Mouse (Mus musculus) left cerebral cortex, postnatal 25 days (tissue): ENCODE data around the gene Sh3glb2. TPM values are rescaled to one million over a fixed set of nuclear protein-coding genes. Genes with fewer than 3 reads are reported as not detected.

Experiments
- DNase-seq, 2 experiments: peaks; one replicate each; pipeline ENCODE4 v3.0.0; 2022; ENCODE audit warnings: low spot score in 2 of 2, mixed read lengths in 1 of 2
- intact Hi-C: fragments of 180-260 bp; cut with DNase I; formaldehyde crosslinking; loops from one replicate; pipeline ENCODE4 v1.15.1; 2025
- total RNA-seq, 2 experiments: library from RNA; stranded (reverse); gene quantifications; 2 replicates each; pipeline ENCODE4 v1.2.3; 2021

Gene Sh3glb2
- total RNA-seq, 2 experiments from 2014 or later: 277 to 301 TPM

DNA sequence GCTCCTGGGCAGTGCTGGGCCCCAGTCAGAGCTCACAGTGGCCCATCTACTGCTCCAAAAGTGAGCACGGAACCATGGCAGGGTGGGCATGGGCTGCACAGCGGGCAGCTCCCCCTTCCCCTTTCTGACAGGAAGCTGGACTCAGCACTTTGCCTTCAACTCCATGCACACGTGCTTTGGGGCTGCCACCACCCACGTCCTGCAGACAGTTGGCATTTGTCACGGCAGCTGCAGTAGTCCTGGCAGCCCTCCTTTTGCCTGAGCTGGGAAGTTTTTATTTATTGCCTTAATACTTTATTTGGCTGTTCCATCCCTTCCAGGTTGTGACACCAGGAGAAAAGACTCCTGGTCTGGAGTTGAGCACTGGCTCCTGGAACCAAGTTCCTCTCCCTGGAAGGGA, 25.7 kb upstream of the Sh3glb2 start:
- intact Hi-C loops: no loop called here
- DNase-seq: peak in 1 of 2 experiments; percentile 65

GRCm38 (mm10) chr2:30381377-30381725, 22.2 kb upstream of the Sh3glb2 start:
- intact Hi-C loops: no loop called here
- no peak for DNase-seq

DNA sequence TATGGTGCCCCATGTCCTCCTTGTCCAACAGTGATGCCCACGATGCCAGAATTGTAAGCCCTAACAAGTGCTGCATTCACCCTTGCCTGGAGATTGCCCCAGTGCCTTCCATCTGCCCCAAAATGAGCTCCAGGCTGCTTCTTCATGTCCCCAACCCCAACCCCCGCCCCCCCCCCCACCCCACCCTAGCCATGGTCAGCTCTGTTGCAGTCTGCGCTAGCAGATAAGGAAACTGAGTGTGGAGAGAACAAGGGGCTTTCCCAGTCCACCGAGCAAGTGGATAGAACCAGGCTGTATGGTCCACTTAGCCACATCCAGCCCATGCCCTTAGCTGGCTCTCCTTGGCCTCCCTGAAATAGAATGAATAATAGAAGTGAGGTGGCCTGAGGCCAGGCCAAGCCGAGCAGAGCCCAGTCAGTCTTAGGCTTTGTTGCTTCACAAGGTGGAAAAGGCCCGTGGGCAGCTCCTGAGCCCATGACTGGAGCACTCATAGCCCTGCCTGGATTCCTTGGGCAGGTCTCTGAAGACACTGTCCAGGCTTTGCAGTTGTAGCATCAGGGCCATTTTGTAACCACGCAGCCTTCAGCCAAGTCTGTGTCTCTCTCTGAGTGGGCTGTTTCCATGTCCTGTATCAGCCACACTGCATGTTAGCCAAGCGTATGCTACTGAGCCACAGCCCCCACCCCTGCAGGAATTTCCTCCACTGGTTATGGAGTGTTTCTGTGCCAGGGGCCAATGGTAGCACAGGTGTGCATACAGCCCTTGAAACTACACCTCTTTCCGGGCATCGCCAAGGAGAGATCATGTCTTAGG, 21.6 kb upstream of the Sh3glb2 start:
- intact Hi-C loops: no loop called here
- no peak for DNase-seq

- intact Hi-C loops: loop anchor here (2.0 kb wide), 1 partner anchor 15 kb away; the partner anchor contains the start of gene Miga2
- no peak for DNase-seq
Observed at GRCm38 (mm10) chr2:30379307-30379706, 20.2 kb upstream of the Sh3glb2 start.

- intact Hi-C loops: loop anchor here (2.0 kb wide), 1 partner anchor 13 kb away; the partner anchor contains the start of gene Miga2
- DNase-seq: no peak
Observed at GRCm38 (mm10) chr2:30377721-30378120, 18.6 kb upstream of the Sh3glb2 start.

- intact Hi-C loops: no loop called here
- no peak for DNase-seq
Observed at GRCm38 (mm10) chr2:30375893-30376292, 16.8 kb upstream of the Sh3glb2 start.

DNA sequence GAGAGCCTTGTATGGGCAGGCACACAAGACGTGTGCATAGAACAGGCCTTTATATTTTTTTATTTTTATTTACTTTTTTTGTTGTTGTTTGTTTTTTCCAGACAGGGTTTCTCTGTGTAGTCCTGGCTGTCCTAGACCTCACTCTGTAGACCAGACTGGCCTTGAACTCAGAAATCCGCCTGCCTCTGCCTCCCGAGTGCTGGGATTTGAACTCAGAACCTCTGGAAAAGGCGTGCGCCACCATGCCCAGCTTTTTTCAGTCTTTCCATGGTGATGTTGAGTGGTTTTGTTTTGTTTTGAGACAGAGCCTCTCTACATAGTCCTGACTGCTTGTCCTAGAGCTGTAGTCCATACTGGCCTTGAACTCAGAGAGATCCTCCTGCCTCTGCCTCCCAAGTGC, 13.6 kb upstream of the Sh3glb2 start:
- no peak for DNase-seq
- intact Hi-C loops: no loop called here

- intact Hi-C loops: no loop called here
- no peak for DNase-seq
Observed at GRCm38 (mm10) chr2:30371544-30371943, 12.4 kb upstream of the Sh3glb2 start.

DNA sequence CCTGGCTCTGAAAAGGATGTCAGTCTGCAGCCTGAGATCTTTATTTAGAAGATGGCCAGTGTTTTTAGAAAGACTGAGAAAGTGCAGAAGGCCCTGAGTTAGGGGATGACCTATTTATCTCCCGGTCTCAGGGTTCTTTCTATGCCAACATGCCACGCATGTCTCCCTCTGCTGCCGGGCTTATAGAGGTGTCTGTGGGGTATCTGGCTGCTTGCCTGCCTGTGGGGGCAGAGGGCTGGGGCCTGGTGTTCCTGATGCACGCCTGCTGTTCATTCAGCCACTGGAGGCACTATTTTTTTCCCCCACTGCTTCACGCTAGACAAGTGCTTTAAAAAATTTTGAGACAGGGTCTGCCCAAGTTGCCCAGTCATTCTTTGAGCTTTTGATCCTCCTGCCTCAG, 7.1 kb upstream of the Sh3glb2 start:
- intact Hi-C loops: no loop called here
- peak in 1 of 2 experiments; percentile 38 for DNase-seq

GRCm38 (mm10) chr2:30365281-30366069, 6.3 kb upstream of the Sh3glb2 start:
- no peak for DNase-seq
- intact Hi-C loops: loop anchor here (2.0 kb wide), 1 partner anchor 13 kb away; no protein-coding TSS in a partner anchor

DNA sequence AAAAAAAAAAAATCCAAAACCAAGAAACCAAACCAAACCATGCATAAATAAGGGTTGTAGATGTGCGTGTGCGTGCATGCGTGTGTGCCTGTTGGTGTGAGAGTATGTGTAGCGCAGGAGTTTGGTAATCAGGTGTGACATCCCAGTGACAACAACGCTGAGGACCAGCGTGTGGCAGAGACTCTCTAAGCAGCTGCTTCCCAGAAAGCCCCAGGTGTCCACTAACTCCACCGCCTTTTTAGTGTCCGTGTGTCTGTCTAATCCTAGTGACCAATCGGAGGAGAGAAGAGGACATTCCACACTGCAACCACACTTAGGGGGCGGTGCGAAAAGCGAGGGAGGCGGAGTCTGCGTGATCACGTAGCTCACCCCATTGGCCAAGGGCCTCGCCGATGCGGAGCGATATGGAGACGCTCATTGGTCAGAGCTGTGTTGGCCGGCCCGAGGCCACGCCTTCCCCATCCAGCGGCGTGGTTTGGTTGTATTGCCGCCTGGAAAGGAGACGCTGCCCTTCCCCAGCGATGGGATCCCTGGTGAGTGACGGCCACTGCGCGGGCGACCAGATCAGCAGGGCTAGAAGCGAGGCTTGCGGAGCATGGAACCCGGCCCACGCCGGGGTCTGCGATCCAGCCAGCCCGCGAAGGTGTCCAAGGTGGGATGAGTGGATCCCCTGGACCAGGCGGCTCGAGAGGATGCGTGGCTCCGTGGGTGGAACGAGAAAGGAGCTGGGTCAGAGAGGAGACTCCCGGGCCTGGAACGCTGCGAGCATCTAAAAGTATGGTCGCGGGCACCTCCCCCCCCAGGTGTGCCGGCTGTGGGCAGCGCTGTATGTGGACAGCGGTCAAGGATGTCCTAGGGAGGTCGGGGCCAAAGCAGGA, 4.9 kb upstream of the Sh3glb2 start, which contains the start of gene Miga2:
Gene Miga2, plus strand, starts transcription at position 461 of the 878 bp plus-strand sequence.
- intact Hi-C loops: loop anchor here (2.0 kb wide), 2 partner anchors 15 to 297 kb away; no protein-coding TSS in a partner anchor
- peak; percentile 98 to 100 for DNase-seq

DNA sequence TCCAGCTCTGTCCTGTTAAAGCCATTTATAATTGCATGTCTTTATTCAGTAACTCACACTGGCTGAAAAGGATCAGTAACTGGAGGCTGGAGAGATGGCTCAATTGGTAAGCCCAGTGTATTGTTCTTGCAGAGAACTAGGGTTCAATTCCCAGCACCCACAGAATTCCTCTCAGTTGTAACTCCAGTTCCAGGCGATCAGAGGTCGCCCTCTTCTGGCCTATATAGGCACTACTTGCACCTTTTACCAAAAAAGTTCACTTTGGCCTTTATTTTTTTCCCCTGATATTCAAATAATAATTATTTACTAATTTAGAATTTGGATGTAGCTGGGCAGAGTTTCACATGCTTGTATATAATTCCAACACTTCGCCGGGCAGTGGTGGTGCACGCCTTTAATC, 3.7 kb upstream of the Sh3glb2 start:
- no peak for DNase-seq
- intact Hi-C loops: loop anchor here (2.0 kb wide), 1 partner anchor 296 kb away; no protein-coding TSS in a partner anchor

- no peak for DNase-seq
- intact Hi-C loops: no loop called here
Observed at GRCm38 (mm10) chr2:30360626-30361025, 1.5 kb upstream of the Sh3glb2 start.

DNA sequence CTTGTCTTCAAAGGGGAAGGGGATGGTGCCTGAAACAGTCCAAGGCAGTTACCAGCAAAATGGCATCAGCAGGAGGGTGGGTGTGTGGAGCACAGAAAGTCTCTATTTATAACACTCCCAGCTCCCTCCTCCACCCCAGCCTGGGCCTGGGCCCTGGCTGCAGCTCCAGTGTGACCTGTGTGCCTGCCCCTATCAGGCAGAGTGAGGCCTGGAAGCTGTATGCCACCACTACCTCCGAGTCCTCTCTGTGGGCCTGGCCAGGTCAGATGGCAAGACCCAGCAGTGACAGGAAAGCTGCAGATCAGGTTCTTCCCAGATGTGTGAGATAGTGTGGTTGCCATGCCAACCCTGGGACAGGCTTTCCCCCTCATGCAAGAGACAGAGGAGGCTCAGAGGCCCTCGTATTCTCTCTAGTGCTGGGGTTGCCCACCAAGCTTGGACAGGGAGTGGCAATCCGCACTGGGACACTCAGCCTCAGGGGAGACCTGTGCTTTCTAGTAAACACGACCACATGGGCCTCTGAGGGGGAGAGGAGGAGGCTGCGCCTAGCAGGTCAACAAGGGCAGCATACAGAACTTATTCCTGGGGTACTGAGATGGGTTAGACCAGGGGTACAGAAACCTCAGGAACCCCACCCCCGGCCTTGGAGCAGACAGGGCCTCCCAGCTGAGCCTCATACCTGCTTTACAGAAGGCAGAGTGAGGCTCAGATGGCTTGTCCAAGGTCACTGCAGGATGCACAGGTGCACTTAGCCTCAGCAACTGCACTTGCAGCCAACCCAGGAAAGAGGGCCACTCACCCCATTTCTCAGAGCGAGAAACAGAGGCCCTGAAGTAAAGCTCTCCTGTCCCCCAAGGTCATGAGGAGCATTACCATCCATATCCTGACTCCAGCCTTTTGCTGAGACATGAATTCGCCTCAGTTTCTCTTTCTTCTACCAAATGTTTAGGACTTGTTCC, 1.3 kb downstream of the Sh3glb2 start:
- peak in 1 of 2 experiments; percentile 74 for DNase-seq
- intact Hi-C loops: no loop called here

- no peak for DNase-seq
- intact Hi-C loops: no loop called here
Observed at GRCm38 (mm10) chr2:30356906-30357305, 2.2 kb downstream of the Sh3glb2 start.

GRCm38 (mm10) chr2:30356266-30356665, 2.9 kb downstream of the Sh3glb2 start:
- intact Hi-C loops: no loop called here
- DNase-seq: no peak

- DNase-seq: no peak
- intact Hi-C loops: no loop called here
Observed at GRCm38 (mm10) chr2:30355861-30356260, 3.3 kb downstream of the Sh3glb2 start.

DNA sequence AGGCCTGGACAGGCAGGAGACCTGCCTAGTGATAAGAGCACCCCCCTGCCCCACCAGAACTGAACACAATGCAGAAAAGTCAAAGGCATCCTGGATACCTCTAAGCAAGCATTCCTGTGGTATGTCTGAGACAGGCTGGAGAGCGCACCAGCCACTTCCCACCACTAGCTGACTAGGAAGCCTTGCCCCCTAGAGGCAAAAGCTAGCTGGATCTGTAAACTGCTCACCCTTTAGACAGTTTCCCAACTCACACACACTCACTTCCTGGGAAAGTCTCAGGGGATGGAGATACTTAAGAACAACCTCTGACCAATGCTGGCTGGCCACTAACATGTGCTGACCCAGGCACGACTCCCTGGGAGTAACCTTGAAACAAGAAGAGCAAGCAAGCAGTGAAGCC, 8.0 kb downstream of the Sh3glb2 start:
- intact Hi-C loops: no loop called here
- no peak for DNase-seq
